Mouse (Mus musculus): ENCODE measurements around the gene Actr2.

- TF ChIP-seq CTCF (IDR thresholded peaks at IDR 0.05; ENCODE audit: low read depth): no peak
- TF ChIP-seq EP300 (IDR thresholded peaks at IDR 0.05; ENCODE audit: low read depth): no peak
Observed at GRCm38 (mm10) chr11:20136314-20136713, 23.6 kb upstream of the Actr2 start.

Measured in liver, embryonic 14.5 days (tissue).